Mouse (Mus musculus): Measurements from ENCODE around the gene Nrcam. TPM values are rescaled to one million over a fixed set of nuclear protein-coding genes. Genes with fewer than 3 reads are reported as not detected.

Gene Nrcam
- total RNA-seq, 2 experiments from 2014 or later = 509 to 516 TPM

GRCm38 (mm10) chr12:44498872-44499271, 170.2 kb downstream of the Nrcam start:
- no peak for DNase-seq (ENCODE audit: low spot score in 2 of 2)
- intact Hi-C loops (cut with DNase I) = no loop called here

GRCm38 (mm10) chr12:44501807-44502487, 173.3 kb downstream of the Nrcam start:
- DNase-seq (ENCODE audit: low spot score in 2 of 2) = no peak
- intact Hi-C loops (cut with DNase I) = no loop called here

- intact Hi-C loops (cut with DNase I) = no loop called here
- DNase-seq (ENCODE audit: low spot score in 2 of 2) = no peak
These were observed 175.1 kb downstream of the Nrcam start for GRCm38 (mm10) chr12:44503737-44504136.

GRCm38 (mm10) chr12:44508635-44509034, 179.9 kb downstream of the Nrcam start:
- intact Hi-C loops (cut with DNase I) = no loop called here

GRCm38 (mm10) chr12:44509406-44510104, 180.9 kb downstream of the Nrcam start:
- intact Hi-C loops (cut with DNase I) = no loop called here

More at GRCm38 (mm10) chr12:44508635-44509034, 179.9 kb downstream of the Nrcam start:
- no peak for DNase-seq (ENCODE audit: low spot score in 2 of 2)

GRCm38 (mm10) chr12:44515066-44515465, 186.4 kb downstream of the Nrcam start:
- intact Hi-C loops (cut with DNase I) = no loop called here
- no peak for DNase-seq (ENCODE audit: low spot score in 2 of 2)

More at GRCm38 (mm10) chr12:44509406-44510104, 180.9 kb downstream of the Nrcam start:
- no peak for DNase-seq (ENCODE audit: low spot score in 2 of 2)

- DNase-seq (ENCODE audit: low spot score in 2 of 2) = no peak
- intact Hi-C loops (cut with DNase I) = no loop called here
These were observed 190.9 kb downstream of the Nrcam start for GRCm38 (mm10) chr12:44519440-44520141.

GRCm38 (mm10) chr12:44521496-44521895, 192.8 kb downstream of the Nrcam start:
- intact Hi-C loops (cut with DNase I) = no loop called here
- DNase-seq (ENCODE audit: low spot score in 2 of 2) = no peak

- DNase-seq (ENCODE audit: low spot score in 2 of 2) = no peak
These were observed 196.2 kb downstream of the Nrcam start for GRCm38 (mm10) chr12:44524621-44525565.

GRCm38 (mm10) chr12:44528391-44529016, 199.8 kb downstream of the Nrcam start:
- intact Hi-C loops (cut with DNase I) = no loop called here
- no peak for DNase-seq (ENCODE audit: low spot score in 2 of 2)

More at GRCm38 (mm10) chr12:44524621-44525565, 196.2 kb downstream of the Nrcam start:
- intact Hi-C loops (cut with DNase I) = no loop called here

- DNase-seq (ENCODE audit: low spot score in 2 of 2) = peak in 1 of 2 experiments; percentile 24
- intact Hi-C loops (cut with DNase I) = no loop called here
These were observed 203.8 kb downstream of the Nrcam start for GRCm38 (mm10) chr12:44532337-44533113.

GRCm38 (mm10) chr12:44534100-44534633, 205.5 kb downstream of the Nrcam start:
- DNase-seq (ENCODE audit: low spot score in 2 of 2) = no peak
- intact Hi-C loops (cut with DNase I) = no loop called here

GRCm38 (mm10) chr12:44535623-44536022, 206.9 kb downstream of the Nrcam start:
- DNase-seq (ENCODE audit: low spot score in 2 of 2) = no peak
- intact Hi-C loops (cut with DNase I) = no loop called here

- intact Hi-C loops (cut with DNase I) = loop anchor here (1.0 to 10.0 kb wide), 3 partner anchors 221 to 333 kb away; partner anchors contain the start of gene Dnajb9
These were observed 219.2 kb downstream of the Nrcam start for GRCm38 (mm10) chr12:44547721-44548369.

GRCm38 (mm10) chr12:44548465-44548864, 219.8 kb downstream of the Nrcam start:
- intact Hi-C loops (cut with DNase I) = loop anchor here (1.0 to 10.0 kb wide), 3 partner anchors 221 to 334 kb away; partner anchors contain the start of gene Dnajb9
- no peak for DNase-seq (ENCODE audit: low spot score in 2 of 2)

More at GRCm38 (mm10) chr12:44547721-44548369, 219.2 kb downstream of the Nrcam start:
- DNase-seq (ENCODE audit: low spot score in 2 of 2) = peak; percentile 37 to 74

GRCm38 (mm10) chr12:44551614-44552013, 222.9 kb downstream of the Nrcam start:
- no peak for DNase-seq (ENCODE audit: low spot score in 2 of 2)
- intact Hi-C loops (cut with DNase I) = no loop called here

GRCm38 (mm10) chr12:44554051-44554450, 225.4 kb downstream of the Nrcam start:
- no peak for DNase-seq (ENCODE audit: low spot score in 2 of 2)
- intact Hi-C loops (cut with DNase I) = no loop called here

Measured in left cerebral cortex, postnatal 36 days (tissue).